Mouse (Mus musculus) ES-Bruce4 (cell line): ENCODE results near the gene Tsga10. TPM values are rescaled to one million over a fixed set of nuclear protein-coding genes. Genes with fewer than 3 reads are reported as not detected.
A peak's percentile ranks its signal among the peaks of the same experiment; 100 is the strongest.

Experiments
- H3K27ac ChIP-seq: 2 replicates; pipeline ENCODE4 v1.5.1; 2012; ENCODE audit warnings: low read length, inconsistent platforms; ENCODE audit not compliant: insufficient read depth
- H3K27me3 ChIP-seq: 2 replicates; pipeline ENCODE4 v1.6.1; 2012; ENCODE audit warnings: mild to moderate bottlenecking, low read length, inconsistent platforms; ENCODE audit not compliant: control insufficient read depth, poor library complexity, insufficient read depth, severe bottlenecking
- H3K36me3 ChIP-seq: 2 replicates; pipeline ENCODE4 v1.6.1; 2012; ENCODE audit warnings: inconsistent platforms, mild to moderate bottlenecking, low read length, moderate library complexity; ENCODE audit not compliant: control insufficient read depth, poor library complexity, insufficient read depth, severe bottlenecking
- H3K4me1 ChIP-seq: one replicate; pipeline ENCODE4 v1.8.1; 2011; ENCODE audit warnings: low read length; ENCODE audit not compliant: control insufficient read depth, insufficient read depth
- H3K4me3 ChIP-seq: 2 replicates; pipeline ENCODE4 v1.5.1; 2011; ENCODE audit warnings: low read depth, mild to moderate bottlenecking, low read length
- H3K9ac ChIP-seq: 2 replicates; pipeline ENCODE4 v1.6.1; 2012; ENCODE audit warnings: low read depth, mild to moderate bottlenecking, inconsistent platforms; ENCODE audit not compliant: poor library complexity, severe bottlenecking
- H3K9me3 ChIP-seq: replicated peaks from 2 replicates; pipeline ENCODE4 v1.6.1; 2012; ENCODE audit warnings: mild to moderate bottlenecking, low read length, inconsistent platforms; ENCODE audit not compliant: control insufficient read depth, poor library complexity, insufficient read depth, severe bottlenecking
- CTCF ChIP-seq: IDR thresholded peaks from one replicate; pipeline ENCODE4 v1.8.1; 2011; ENCODE audit warnings: low read depth, low read length
- EP300 ChIP-seq: IDR thresholded peaks from 2 replicates; pipeline ENCODE4 v1.6.1; 2011; ENCODE audit warnings: low read depth, low read length; ENCODE audit not compliant: insufficient read depth
- POLR2A ChIP-seq: IDR thresholded peaks from one replicate; pipeline ENCODE4 v1.8.1; 2011; ENCODE audit warnings: low read length; ENCODE audit not compliant: insufficient read depth
- polyA plus RNA-seq: library from polyadenylated mRNA; stranded (reverse); fragments of >200 nt; gene quantifications from 2 replicates; pipeline ENCODE4 v1.2.4, GENCODE M21; 2011; ENCODE audit warnings: low read depth; ENCODE audit not compliant: missing spikeins, insufficient read depth, insufficient read length

The Tsga10 gene
- polyA plus RNA-seq, 1 experiment: 6.3 TPM

GRCm38 (mm10) chr1:37709736-37710135 lies 156.5 kb downstream of the Tsga10 start:
- Histone ChIP-seq H3K9me3 (no peaks in the 10 kb centered on the region), H3K4me1 (no peaks in the 10 kb centered on the region)
- no peak for TF ChIP-seq POLR2A
- TF ChIP-seq EP300: no peak
- TF ChIP-seq CTCF: no peak

GRCm38 (mm10) chr1:37708270-37708955 lies 157.8 kb downstream of the Tsga10 start:
- H3K4me3 ChIP-seq: no peak overlapping the region
- no peaks in the 10 kb centered on the region for H3K27me3 ChIP-seq
- H3K27ac ChIP-seq: no peak overlapping the region
- TF ChIP-seq EP300: no peak
- no peak for TF ChIP-seq POLR2A
- peak; percentile 30 for TF ChIP-seq CTCF
- no peaks in the 10 kb centered on the region for H3K4me1 ChIP-seq
- H3K9me3 ChIP-seq: no peaks in the 10 kb centered on the region
- H3K9ac ChIP-seq: no peak overlapping the region
- no peaks in the 10 kb centered on the region for H3K36me3 ChIP-seq

More at GRCm38 (mm10) chr1:37709736-37710135, 156.5 kb downstream of the Tsga10 start:
- no peaks in the 10 kb centered on the region for H3K36me3 ChIP-seq
- H3K27ac ChIP-seq: no peak overlapping the region
- no peak overlapping the region for H3K9ac ChIP-seq
- H3K27me3 ChIP-seq: no peaks in the 10 kb centered on the region
- no peak overlapping the region for H3K4me3 ChIP-seq

Other genes with a start within 250 kb of the Tsga10 start
- gene 2010300C02Rik, start 146.3 kb downstream of the Tsga10 start, polyA plus RNA-seq: 0.70 and 0.94 TPM in 2 replicates
- 9.2 and 9.4 TPM in 2 replicates for gene Lipt1, start 5.3 kb upstream of the Tsga10 start, polyA plus RNA-seq
- 37.4 and 38.7 TPM in 2 replicates for gene Mitd1, start 24.0 kb upstream of the Tsga10 start, polyA plus RNA-seq
- gene Mrpl30, start 24.0 kb upstream of the Tsga10 start, polyA plus RNA-seq: 142 and 162 TPM in 2 replicates
- not detected in 2 replicates for gene Lyg2, start 50.1 kb upstream of the Tsga10 start, polyA plus RNA-seq
- not detected in 2 replicates for gene Lyg1, start 91.3 kb upstream of the Tsga10 start, polyA plus RNA-seq
- gene Txndc9, start 131.5 kb upstream of the Tsga10 start, polyA plus RNA-seq: 93.8 and 97.5 TPM in 2 replicates
- gene Eif5b, start 131.6 kb upstream of the Tsga10 start, polyA plus RNA-seq: 92.7 and 94.6 TPM in 2 replicates